ENCODE assay signal across 8 mouse cellular contexts in the genomic region with DNA sequence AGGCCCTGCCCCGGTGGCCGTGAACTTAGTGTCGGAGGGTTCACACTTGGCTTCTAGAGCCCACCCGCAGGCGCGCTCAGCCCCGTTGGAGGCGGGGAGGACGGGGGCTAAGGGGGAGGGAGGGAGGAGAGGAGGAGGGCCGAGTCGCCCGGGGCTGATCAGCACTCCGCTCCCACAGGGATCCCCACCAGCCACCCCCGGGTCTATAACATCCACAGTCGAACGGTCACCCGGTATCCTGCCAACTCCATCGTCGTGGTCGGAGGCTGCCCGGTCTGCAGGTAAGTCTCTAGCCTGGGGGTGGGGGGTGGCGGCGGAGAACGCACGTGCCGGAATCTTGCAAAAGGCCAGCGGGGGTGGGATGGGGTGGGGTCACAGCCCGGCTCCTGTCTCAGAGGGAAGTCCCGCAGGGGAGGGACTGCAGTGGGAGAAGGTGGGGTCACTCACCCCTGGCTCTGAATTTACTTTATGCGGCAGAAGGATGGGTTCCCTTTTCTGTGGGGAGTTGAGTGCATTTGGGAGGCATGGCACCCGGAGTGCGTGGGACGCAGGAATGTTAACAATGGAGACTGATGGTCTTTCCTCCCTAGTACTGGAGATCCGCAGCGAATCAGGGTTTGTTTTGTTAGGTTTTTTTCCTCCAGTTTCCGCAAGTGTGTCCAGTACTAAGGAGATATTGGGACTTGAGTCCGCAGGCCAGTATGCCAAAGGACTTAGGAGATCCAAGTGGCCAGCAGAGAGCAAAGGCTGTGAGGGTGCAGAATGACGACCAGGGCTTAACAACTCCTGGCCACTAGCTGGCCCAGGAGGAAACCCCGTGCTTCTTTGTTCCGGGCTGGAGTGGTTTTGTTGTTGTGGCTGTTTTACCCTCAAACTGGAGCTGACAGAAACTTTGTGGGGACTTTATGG. TPM values are rescaled to one million over a fixed set of nuclear protein-coding genes. Genes with fewer than 3 reads are reported as not detected.
DNase-seq lines count a peak whose midpoint lies in the region; ATAC-seq and TF ChIP-seq lines count a peak whose summit lies in the region.

No protein-coding gene starts in this region.

- H3ac ChIP-seq in myocyte (ENCODE audit: control insufficient read depth, insufficient read length) = peak overlapping the region; percentile 31

- WGBS in heart, adult 2 months = 0% methylated on average over 35 of the region's 40 CpGs
- WGBS in liver, embryonic 13.5 days (ENCODE audit: insufficient replicate concordance) = under 1% methylated on average over 40 of the region's 40 CpGs

- TF ChIP-seq CTCF in heart, adult 2 months (IDR thresholded peaks at IDR 0.05) = peak; percentile 34

- peak overlapping the region; percentile 94 for H3K27ac ChIP-seq in heart, adult 2 months
- H3K27ac ChIP-seq in liver, embryonic 13.5 days = peak overlapping the region; percentile 78

- peaks cover 18% of the 10 kb centered on the region for H3K79me2 ChIP-seq in heart, adult 2 months (replicated peaks; ENCODE audit: control insufficient read depth, insufficient read depth, low read length)
- peaks cover 53% of the 10 kb centered on the region for H3K79me2 ChIP-seq in myocyte (ENCODE audit: control insufficient read depth, insufficient read depth)

- H3K36me3 ChIP-seq in heart, adult 2 months (ENCODE audit: control insufficient read depth, insufficient read depth, low read length) = peaks cover 12% of the 10 kb centered on the region
- H3K36me3 ChIP-seq in liver, embryonic 13.5 days = no peaks in the 10 kb centered on the region
- H3K36me3 ChIP-seq in myocyte (ENCODE audit: control insufficient read depth, insufficient read depth) = peaks cover 7% of the 10 kb centered on the region
- no peaks in the 10 kb centered on the region; the same call in 1 of the 2 replicates for H3K36me3 ChIP-seq in splenic B cell, adult 2 months (ENCODE audit: control insufficient read depth, insufficient read depth, low read length, poor library complexity, severe bottlenecking)

- peak; percentile 63 for TF ChIP-seq POLR2A in heart, adult 2 months (IDR thresholded peaks at IDR 0.05; ENCODE audit: insufficient read depth, low read depth, low read length)
- TF ChIP-seq POLR2A in myocyte (IDR thresholded peaks at IDR 0.05; ENCODE audit: insufficient read length, low read depth) = peak; percentile 30

- H3K9ac ChIP-seq in heart, adult 2 months (ENCODE audit: low read depth, low read length) = peak overlapping the region; percentile 95
- H3K9ac ChIP-seq in liver, embryonic 13.5 days = peak overlapping the region; percentile 94

- no peaks in the 10 kb centered on the region for H3K27me3 ChIP-seq in heart, adult 2 months (ENCODE audit: control insufficient read depth, insufficient read depth, low read length)
- H3K27me3 ChIP-seq in liver, embryonic 13.5 days = no peaks in the 10 kb centered on the region
- H3K27me3 ChIP-seq in myocyte (ENCODE audit: control insufficient read depth, insufficient read depth, insufficient read length) = no peaks in the 10 kb centered on the region
- no peaks in the 10 kb centered on the region for H3K27me3 ChIP-seq in splenic B cell, adult 2 months (ENCODE audit: control insufficient read depth, insufficient read depth, low read length, poor library complexity, severe bottlenecking)

- TF ChIP-seq EP300 in heart, adult 2 months (IDR thresholded peaks at IDR 0.05; ENCODE audit: insufficient read depth, low read depth, low read length) = no peak

- H3K4me3 ChIP-seq in heart, adult 2 months = peak overlapping the region; percentile 82
- peak overlapping the region; percentile 87 for H3K4me3 ChIP-seq in liver, embryonic 13.5 days (replicated peaks)
- H3K4me3 ChIP-seq in myocyte = peak overlapping the region; percentile 95

- H3K4me2 ChIP-seq in liver, embryonic 13.5 days = peak overlapping the region; percentile 98
- peak overlapping the region; percentile 98 for H3K4me2 ChIP-seq in myocyte (ENCODE audit: low read depth)

- intact Hi-C loops in heart, adult 2 months (cut with DNase I) = loop anchor here (1.0 to 2.0 kb wide), 2 partner anchors 19 to 33 kb away; partner anchors contain the start of gene Tecpr1

- no peaks in the 10 kb centered on the region for H3K9me3 ChIP-seq in liver, embryonic 13.5 days (replicated peaks)

- H3K4me1 ChIP-seq in heart, adult 2 months (ENCODE audit: control insufficient read depth, insufficient read depth, low read length) = peaks cover 28% of the 10 kb centered on the region
- H3K4me1 ChIP-seq in liver, embryonic 13.5 days (replicated peaks) = peaks cover 49% of the 10 kb centered on the region

- DNase-seq in spleen, adult 18-20 months = peak; percentile 36 to 48
- DNase-seq in spleen, adult 12 weeks (ENCODE audit: low spot score) = no peak
- DNase-seq in embryo, embryonic 11 days = peak; percentile 80
- peak; percentile 76 to 80 for DNase-seq in heart, adult 2 months
- DNase-seq in kidney, adult 11 months = peak; percentile 67
- DNase-seq in liver, embryonic 13.5 days = peak; percentile 20
- DNase-seq in splenic B cell, adult 2 months (ENCODE audit: low read depth, low spot score) = peak; percentile 74

- peak; percentile 11 for ATAC-seq in liver, embryonic 13.5 days (ENCODE audit: low read depth)

TF ChIP-seq in myocyte, 11 proteins besides CTCF, POLR2A, EP300 and RAD21:
- TF ChIP-seq MYOG (IDR thresholded peaks at IDR 0.05; ENCODE audit: control insufficient read depth in 1 of 3, insufficient read depth in 1 of 3, insufficient read length in 2 of 3, low read depth in 2 of 3) (no peak), POLR2AphosphoS2 (IDR thresholded peaks at IDR 0.05; ENCODE audit: insufficient read length, low read depth) (peak; percentile 13)
TF ChIP-seq in myocyte: peak in this region for 1.

RNA-seq across cellular contexts. Expression of gene Bri3, which starts 11.6 kb away (rescaled TPM):
- 100 to 1,000 TPM; 129 to 152 TPM for total RNA-seq in heart, adult 2 months (2021)
- polyA plus RNA-seq in heart, adult 2 months (2012; rRNA removed) = 240 and 258 TPM in 2 replicates
- 25.1 and 25.4 TPM in 2 replicates for polyA plus RNA-seq in liver, embryonic 13.5 days (2015; fragmentation: Nextera tagmentation; extraction: Ambion mirVana)
- polyA plus RNA-seq in myocyte (2012; fragmentation: generic; extraction: Trizol) = 153 TPM

RNA-seq across cellular contexts. Expression of gene Tecpr1, which starts 32.5 kb away (rescaled TPM):
- total RNA-seq in heart, adult 2 months (2021) = 10 to 100 TPM; 24.2 to 27.6 TPM
- polyA plus RNA-seq in heart, adult 2 months (2012; rRNA removed) = 33.7 and 34.9 TPM in 2 replicates
- 2.8 and 3.2 TPM in 2 replicates for polyA plus RNA-seq in liver, embryonic 13.5 days (2015; fragmentation: Nextera tagmentation; extraction: Ambion mirVana)
- 19.2 TPM for polyA plus RNA-seq in myocyte (2012; fragmentation: generic; extraction: Trizol)
